Mouse (Mus musculus) C2C12 (cell line): Measurements from ENCODE around the gene Tsen54.

Experiments
- CEBPB ChIP-seq: IDR thresholded peaks from one replicate; pipeline ENCODE4 v1.6.1; 2011; ENCODE audit warnings: low read depth, mild to moderate bottlenecking, control low read depth, moderate library complexity
- CTCF ChIP-seq: IDR thresholded peaks from one replicate; pipeline ENCODE4 v1.5.1; 2011; ENCODE audit not compliant: control insufficient read depth, insufficient read depth, insufficient read length
- FOSL1 ChIP-seq: IDR thresholded peaks from one replicate; pipeline ENCODE4 v1.8.0; 2011; ENCODE audit warnings: mild to moderate bottlenecking, low read length; ENCODE audit not compliant: poor library complexity, insufficient read depth, severe bottlenecking
- MAX ChIP-seq: IDR thresholded peaks from one replicate; pipeline ENCODE4 v1.6.1; 2011; ENCODE audit warnings: mild to moderate bottlenecking, control low read depth
- MYOD1 ChIP-seq: IDR thresholded peaks from one replicate; pipeline ENCODE4 v1.6.1; 2011; ENCODE audit warnings: low read depth; ENCODE audit not compliant: control insufficient read depth, insufficient read length
- MYOG ChIP-seq: IDR thresholded peaks from one replicate; pipeline ENCODE4 v1.6.1; 2011; ENCODE audit not compliant: control insufficient read depth, insufficient read length; ENCODE audit errors: extremely low read depth
- USF1 ChIP-seq: IDR thresholded peaks from one replicate; pipeline ENCODE4 v1.6.1; 2011; ENCODE audit warnings: low read depth, mild to moderate bottlenecking, control low read depth, moderate library complexity

GRCm38 (mm10) chr11:115810377-115810776, 4.1 kb upstream of the Tsen54 start:
- TF ChIP-seq USF1 = no peak
- no peak for TF ChIP-seq CTCF
- TF ChIP-seq MYOD1 = no peak
- no peak for TF ChIP-seq MAX
- no peak for TF ChIP-seq MYOG
- TF ChIP-seq CEBPB = no peak
- no peak for TF ChIP-seq FOSL1
